Mouse (Mus musculus): ENCODE data around the gene Gm4302. TPM values are rescaled to one million over a fixed set of nuclear protein-coding genes. Genes with fewer than 3 reads are reported as not detected.
"Not testable (repeated sequence)": the region's sequence is repeated elsewhere in the genome, so short reads cannot be mapped to it uniquely, and the experiment has no call there.

Gm4302 gene
- polyA plus RNA-seq (2015; fragmentation: Nextera tagmentation; extraction: Ambion mirVana): not detected in 2 replicates

DNA sequence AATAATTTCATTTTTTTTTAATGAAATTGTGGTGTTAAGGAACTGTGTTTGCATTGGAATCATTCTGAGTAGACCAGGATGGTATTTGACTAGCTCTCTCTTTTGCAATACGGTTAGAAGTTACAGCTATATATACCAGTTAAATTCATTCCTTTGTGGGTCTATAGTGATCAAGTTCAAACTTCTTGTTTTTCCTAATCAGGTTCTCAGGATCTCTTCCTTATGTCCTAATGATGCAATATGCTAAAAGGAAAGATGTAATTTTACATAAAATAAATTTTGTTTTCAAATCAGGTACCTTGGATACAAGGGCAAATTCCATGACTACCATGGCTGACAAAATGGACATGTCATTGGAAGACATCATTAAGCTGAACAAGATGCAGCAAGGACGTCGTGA is at the start of gene Gm4302:
Gene Gm4302 (plus strand): TSS at position 301 of the 400 bp plus-strand sequence.
- not testable (repeated sequence) for ATAC-seq (ENCODE audit: low read depth); H3K27me3 ChIP-seq

DNA sequence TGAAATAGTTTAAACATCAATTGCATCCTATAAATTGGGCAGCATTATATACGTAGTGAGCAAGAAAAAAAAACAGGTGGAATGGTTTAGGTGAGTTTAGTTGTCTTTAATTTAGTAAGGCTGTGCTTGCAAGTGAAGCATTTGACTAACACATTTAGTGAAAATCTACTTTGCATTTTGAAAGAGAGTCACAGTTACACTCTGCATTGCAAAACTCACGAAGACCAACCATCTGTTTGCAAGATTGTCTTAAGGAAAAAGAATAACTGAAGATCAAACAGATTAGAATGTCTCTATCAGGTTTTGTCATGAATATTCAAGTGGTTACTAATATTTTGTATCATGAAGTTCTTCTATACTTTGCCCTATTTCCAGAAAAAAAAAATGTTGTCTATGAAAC is 44.5 kb upstream of the Gm4302 start:
- Histone ChIP-seq H3K4me1 (replicated peaks) (no peaks in the 10 kb centered on the region), H3K9me3 (no peaks in the 10 kb centered on the region), H3K4me2 (no peak overlapping the region), H3K27ac (replicated peaks) (no peak overlapping the region), H3K4me3 (no peak overlapping the region), H3K27me3 (no peaks in the 10 kb centered on the region), H3K36me3 (no peaks in the 10 kb centered on the region), H3K9ac (no peak overlapping the region)
- ATAC-seq (ENCODE audit: low read depth): no peak
- WGBS: 86% methylated on average over 2 of the region's 2 CpGs

More for the DNA sequence above, at the start of gene Gm4302:
- not testable (repeated sequence) for H3K4me2 ChIP-seq; H3K9ac ChIP-seq; H3K4me3 ChIP-seq; H3K27ac ChIP-seq (replicated peaks); H3K9me3 ChIP-seq; H3K4me1 ChIP-seq (replicated peaks); H3K36me3 ChIP-seq
- no CpG with 5 or more reads among the region's 3 CpGs for WGBS

DNA sequence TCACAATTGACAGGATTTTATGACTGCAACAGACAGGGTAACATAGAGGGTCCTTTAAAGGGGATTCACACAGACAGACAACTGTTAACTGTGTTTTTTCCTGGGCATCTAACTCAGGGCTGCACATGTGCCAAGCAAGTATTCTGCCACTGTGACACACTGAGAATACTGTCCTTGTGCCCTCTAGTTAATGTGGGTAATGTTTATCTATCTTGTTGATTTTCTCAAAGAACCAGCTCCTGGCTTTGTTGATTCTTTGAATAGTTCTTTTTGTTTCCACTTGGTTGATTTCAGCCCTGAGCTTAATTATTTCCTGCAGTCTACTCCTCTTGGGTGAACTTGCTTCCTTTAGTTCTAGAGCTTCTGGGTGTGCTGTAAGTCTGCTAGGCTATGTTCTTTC is 40.5 kb upstream of the Gm4302 start:
- H3K9ac ChIP-seq; H3K9me3 ChIP-seq; H3K4me1 ChIP-seq (replicated peaks); ATAC-seq (ENCODE audit: low read depth); H3K4me3 ChIP-seq; H3K36me3 ChIP-seq; H3K27ac ChIP-seq (replicated peaks); H3K27me3 ChIP-seq; H3K4me2 ChIP-seq: not testable (repeated sequence)

GRCm38 (mm10) chr10:100335376-100335775 is 5.3 kb upstream of the Gm4302 start, which contains the start of gene Gm4301:
Gm4301 (plus strand) TSS chr10:100335676.
- H3K27ac ChIP-seq (replicated peaks); H3K9me3 ChIP-seq; H3K4me3 ChIP-seq; H3K4me2 ChIP-seq; H3K4me1 ChIP-seq (replicated peaks); H3K27me3 ChIP-seq; H3K9ac ChIP-seq; ATAC-seq (ENCODE audit: low read depth); H3K36me3 ChIP-seq: not testable (repeated sequence)
- WGBS: no CpG with 5 or more reads among the region's 2 CpGs

DNA sequence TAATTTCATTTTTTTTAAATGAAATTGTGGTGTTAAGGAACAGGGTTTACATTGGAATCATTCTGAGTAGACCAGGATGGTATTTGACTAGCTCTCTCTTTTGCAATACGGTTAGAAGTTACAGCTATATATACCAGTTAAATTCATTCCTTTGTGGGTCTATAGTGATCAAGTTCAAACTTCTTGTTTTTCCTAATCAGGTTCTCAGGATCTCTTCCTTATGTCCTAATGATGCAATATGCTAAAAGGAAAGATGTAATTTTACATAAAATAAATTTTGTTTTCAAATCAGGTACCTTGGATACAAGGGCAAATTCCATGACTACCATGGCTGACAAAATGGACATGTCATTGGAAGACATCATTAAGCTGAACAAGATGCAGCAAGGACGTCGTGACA is 5.0 kb downstream of the Gm4302 start, which contains the start of gene Gm4303:
Gene Gm4303 (plus strand): TSS at position 301 of the 400 bp plus-strand sequence.
- not testable (repeated sequence) for H3K36me3 ChIP-seq; H3K9me3 ChIP-seq; H3K4me2 ChIP-seq; H3K4me1 ChIP-seq (replicated peaks); H3K27ac ChIP-seq (replicated peaks); H3K4me3 ChIP-seq; H3K27me3 ChIP-seq; H3K9ac ChIP-seq; ATAC-seq (ENCODE audit: low read depth)
- WGBS: no CpG with 5 or more reads among the region's 3 CpGs

GRCm38 (mm10) chr10:100350793-100351192 is 10.2 kb downstream of the Gm4302 start, which contains the start of gene Gm4305:
Gm4305 (plus strand) TSS chr10:100351093.
- H3K9ac ChIP-seq; H3K4me3 ChIP-seq; H3K9me3 ChIP-seq; ATAC-seq (ENCODE audit: low read depth); H3K27me3 ChIP-seq; H3K27ac ChIP-seq (replicated peaks); H3K36me3 ChIP-seq; H3K4me1 ChIP-seq (replicated peaks); H3K4me2 ChIP-seq: not testable (repeated sequence)
- no CpG with 5 or more reads among the region's 3 CpGs for WGBS

- H3K27ac ChIP-seq (replicated peaks); ATAC-seq (ENCODE audit: low read depth); H3K9ac ChIP-seq; H3K27me3 ChIP-seq; H3K4me2 ChIP-seq; H3K4me1 ChIP-seq (replicated peaks); H3K4me3 ChIP-seq; H3K9me3 ChIP-seq; H3K36me3 ChIP-seq: not testable (repeated sequence)
- WGBS: 63% methylated on average over 1 of the region's 2 CpGs
Observed at GRCm38 (mm10) chr10:100356841-100357240, 16.2 kb downstream of the Gm4302 start.

DNA sequence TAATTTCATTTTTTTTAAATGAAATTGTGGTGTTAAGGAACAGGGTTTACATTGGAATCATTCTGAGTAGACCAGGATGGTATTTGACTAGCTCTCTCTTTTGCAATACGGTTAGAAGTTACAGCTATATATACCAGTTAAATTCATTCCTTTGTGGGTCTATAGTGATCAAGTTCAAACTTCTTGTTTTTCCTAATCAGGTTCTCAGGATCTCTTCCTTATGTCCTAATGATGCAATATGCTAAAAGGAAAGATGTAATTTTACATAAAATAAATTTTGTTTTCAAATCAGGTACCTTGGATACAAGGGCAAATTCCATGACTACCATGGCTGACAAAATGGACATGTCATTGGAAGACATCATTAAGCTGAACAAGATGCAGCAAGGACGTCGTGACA is 20.4 kb downstream of the Gm4302 start, which contains the start of gene Gm4307:
Gene Gm4307 (plus strand): TSS at position 301 of the 400 bp plus-strand sequence.
- not testable (repeated sequence) for H3K4me1 ChIP-seq (replicated peaks); H3K4me2 ChIP-seq; H3K27me3 ChIP-seq; H3K36me3 ChIP-seq; H3K9me3 ChIP-seq; H3K4me3 ChIP-seq; H3K27ac ChIP-seq (replicated peaks); ATAC-seq (ENCODE audit: low read depth); H3K9ac ChIP-seq
- WGBS: no CpG with 5 or more reads among the region's 3 CpGs

DNA sequence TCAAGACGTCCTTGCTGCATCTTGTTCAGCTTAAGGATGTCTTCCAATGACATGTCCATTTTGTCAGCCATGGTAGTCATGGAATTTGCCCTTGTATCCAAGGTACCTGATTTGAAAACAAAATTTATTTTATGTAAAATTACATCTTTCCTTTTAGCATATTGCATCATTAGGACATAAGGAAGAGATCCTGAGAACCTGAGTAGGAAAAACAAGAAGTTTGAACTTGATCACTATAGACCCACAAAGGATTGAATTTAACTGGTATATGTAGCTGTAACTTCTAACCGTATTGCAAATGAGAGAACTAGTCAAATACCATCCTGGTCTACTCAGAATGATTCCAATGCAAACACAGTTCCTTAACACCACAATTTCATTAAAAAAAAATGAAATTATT is 41.8 kb downstream of the Gm4302 start, which contains the start of gene Gm4312:
Gene Gm4312 (minus strand): TSS at position 101 of the 400 bp plus-strand sequence.
- not testable (repeated sequence) for H3K36me3 ChIP-seq; H3K9me3 ChIP-seq; H3K4me3 ChIP-seq; H3K9ac ChIP-seq; ATAC-seq (ENCODE audit: low read depth); H3K4me1 ChIP-seq (replicated peaks); H3K4me2 ChIP-seq; H3K27ac ChIP-seq (replicated peaks); H3K27me3 ChIP-seq
- no CpG with 5 or more reads among the region's 2 CpGs for WGBS

Other genes with a start within 250 kb of the Gm4302 start
- not detected in 2 replicates for gene Gm4301, start 5.2 kb upstream of the Gm4302 start, polyA plus RNA-seq (2015; fragmentation: Nextera tagmentation; extraction: Ambion mirVana)
- gene Gm4303, start 5.1 kb downstream of the Gm4302 start, polyA plus RNA-seq (2015; fragmentation: Nextera tagmentation; extraction: Ambion mirVana): not detected in 2 replicates
- gene Gm4305, start 10.3 kb downstream of the Gm4302 start, polyA plus RNA-seq (2015; fragmentation: Nextera tagmentation; extraction: Ambion mirVana): not detected in 2 replicates
- gene Gm4307, start 20.5 kb downstream of the Gm4302 start, polyA plus RNA-seq (2015; fragmentation: Nextera tagmentation; extraction: Ambion mirVana): not detected in 2 replicates
- gene Gm4312, start 41.7 kb downstream of the Gm4302 start, polyA plus RNA-seq (2015; fragmentation: Nextera tagmentation; extraction: Ambion mirVana): not detected in 2 replicates
- 12.8 and 13.0 TPM in 2 replicates for gene Tmtc3, start 146.5 kb downstream of the Gm4302 start, polyA plus RNA-seq (2015; fragmentation: Nextera tagmentation; extraction: Ambion mirVana)
- 5.7 and 6.2 TPM in 2 replicates for gene Cep290, start 146.7 kb downstream of the Gm4302 start, polyA plus RNA-seq (2015; fragmentation: Nextera tagmentation; extraction: Ambion mirVana)
- 12.3 and 12.8 TPM in 2 replicates for gene 4930430F08Rik, start 249.6 kb downstream of the Gm4302 start, polyA plus RNA-seq (2015; fragmentation: Nextera tagmentation; extraction: Ambion mirVana)
- gene 1700017N19Rik, start 249.6 kb downstream of the Gm4302 start, polyA plus RNA-seq (2015; fragmentation: Nextera tagmentation; extraction: Ambion mirVana): 0.36 and 0.47 TPM in 2 replicates

Data from neural tube, embryonic 13.5 days (tissue).